Mouse (Mus musculus) brown adipose tissue, adult 24 weeks (tissue): ENCODE measurements around the gene G6pc3. TPM values are rescaled to one million over a fixed set of nuclear protein-coding genes. Genes with fewer than 3 reads are reported as not detected.
A peak's percentile ranks its signal among the peaks of the same experiment; 100 is the strongest.
"Not testable (repeated sequence)": the region's sequence is repeated elsewhere in the genome, so short reads cannot be mapped to it uniquely, and the experiment has no call there.

Experiments used
- H3K27ac ChIP-seq: fragments of 200-500 bp; replicated peaks from 2 replicates; pipeline ENCODE4 v1.5.1; 2012; ENCODE audit warnings: low read depth, mild to moderate bottlenecking, low read length
- H3K4me1 ChIP-seq: fragments of 200-500 bp; 2 replicates; pipeline ENCODE4 v1.6.1; 2012; ENCODE audit warnings: low read length, mixed read lengths; ENCODE audit not compliant: control insufficient read depth, insufficient read depth, insufficient read length
- H3K4me3 ChIP-seq: fragments of 200-500 bp; 2 replicates; pipeline ENCODE4 v1.5.1; 2012; ENCODE audit warnings: low read depth, mild to moderate bottlenecking, low read length, moderate library complexity; ENCODE audit not compliant: insufficient read depth
- polyA plus RNA-seq: library from polyadenylated mRNA; stranded (reverse); fragments of >200 nt; gene quantifications from 2 replicates; pipeline ENCODE4 v1.2.4, GENCODE M21; 2012; ENCODE audit not compliant: missing spikeins, insufficient read depth, insufficient read length

G6pc3 gene
- 41.4 and 51.7 TPM in 2 replicates for polyA plus RNA-seq

- Histone ChIP-seq H3K4me3 (peak within 1 kb of the TSS; percentile 65), H3K27ac (peak within 1 kb of the TSS; percentile 23; the same call in 1 of the 2 replicates), H3K4me1 (no peaks in the 10 kb centered on the region)
These were observed at the start of gene G6pc3 for GRCm38 (mm10) chr11:102189461-102190436. Gene G6pc3 (plus strand): TSS chr11:102189620.

DNA sequence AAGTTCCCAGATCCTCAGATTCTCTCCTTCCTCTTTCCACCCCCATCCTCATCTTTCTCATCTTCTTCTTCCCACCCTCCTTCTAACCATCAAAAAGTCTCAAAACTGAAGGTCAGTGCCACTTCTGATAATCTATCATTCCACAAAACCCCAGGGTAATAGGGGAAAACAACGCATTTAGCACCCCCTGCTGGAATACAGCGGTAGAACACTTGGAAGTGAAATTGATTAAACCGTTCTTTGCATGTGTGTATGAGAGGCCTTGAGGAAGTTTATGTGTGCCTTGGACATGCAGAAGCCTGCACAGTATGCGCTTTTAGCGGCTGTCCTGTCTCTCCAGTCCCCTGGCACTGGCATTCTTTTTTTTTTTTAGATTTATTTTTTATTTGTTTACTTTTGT is 48.9 kb upstream of the G6pc3 start:
- H3K4me1 ChIP-seq: no peaks in the 10 kb centered on the region
- H3K27ac ChIP-seq: no peak overlapping the region
- no peak overlapping the region for H3K4me3 ChIP-seq

- no peak overlapping the region for H3K4me3 ChIP-seq
- no peak overlapping the region for H3K27ac ChIP-seq
- no peaks in the 10 kb centered on the region; the same call in 1 of the 2 replicates for H3K4me1 ChIP-seq
These were observed 47.1 kb upstream of the G6pc3 start for GRCm38 (mm10) chr11:102142355-102142754.

- Histone ChIP-seq H3K4me3 (no peak overlapping the region), H3K27ac (no peak overlapping the region), H3K4me1 (no peaks in the 10 kb centered on the region; the same call in 1 of the 2 replicates)
These were observed 44.4 kb upstream of the G6pc3 start for GRCm38 (mm10) chr11:102144957-102145470.

- H3K27ac ChIP-seq: no peak within 1 kb of the TSS
- peak within 1 kb of the TSS; percentile 19; the same call in 1 of the 2 replicates for H3K4me3 ChIP-seq
- no peaks in the 10 kb centered on the region; the same call in 1 of the 2 replicates for H3K4me1 ChIP-seq
These were observed 43.9 kb upstream of the G6pc3 start, which contains the start of gene Nags for GRCm38 (mm10) chr11:102145471-102146001. Gene Nags (plus strand): TSS chr11:102145513.

DNA sequence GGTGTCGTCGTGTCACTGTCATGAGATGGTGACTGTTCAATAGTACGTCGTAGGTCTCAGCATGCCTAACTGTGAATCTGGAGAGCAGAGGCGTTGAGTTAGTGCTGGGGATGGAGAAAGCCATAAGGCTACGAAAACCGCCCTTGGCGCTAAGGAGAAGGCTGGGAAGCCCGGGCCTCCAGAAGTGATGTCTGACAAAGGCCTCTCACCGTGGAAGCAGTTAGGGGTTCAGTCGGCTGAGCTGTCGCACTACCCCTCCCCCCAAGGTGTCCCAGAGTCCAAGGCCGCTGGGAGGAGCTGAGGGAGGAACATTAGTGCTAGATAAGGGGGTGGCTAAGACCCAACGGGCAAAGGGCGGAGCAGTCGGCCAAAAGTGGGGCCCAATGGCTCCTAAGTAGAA is 43.4 kb upstream of the G6pc3 start:
- Histone ChIP-seq H3K4me3 (peak overlapping the region; percentile 19; the same call in 1 of the 2 replicates), H3K27ac (no peak overlapping the region), H3K4me1 (no peaks in the 10 kb centered on the region; the same call in 1 of the 2 replicates)

DNA sequence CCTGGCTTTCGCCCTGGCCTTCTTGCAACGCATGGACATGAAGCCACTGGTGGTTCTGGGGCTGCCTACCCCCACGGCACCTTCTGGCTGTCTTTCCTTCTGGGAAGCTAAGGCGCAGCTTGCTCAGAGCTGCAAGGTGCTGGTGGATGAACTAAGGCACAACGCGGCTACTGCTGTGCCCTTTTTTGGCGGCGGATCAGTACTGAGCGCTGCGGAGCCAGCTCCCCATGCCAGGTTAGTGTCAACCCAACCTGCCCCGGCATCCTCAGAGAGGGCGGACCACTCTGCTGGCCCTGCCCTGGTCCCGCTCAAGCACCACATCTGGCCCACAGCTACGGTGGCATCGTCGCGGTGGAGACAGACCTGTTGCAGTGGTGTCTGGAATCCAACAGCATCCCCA is 42.9 kb upstream of the G6pc3 start:
- no peaks in the 10 kb centered on the region; the same call in 1 of the 2 replicates for H3K4me1 ChIP-seq
- H3K4me3 ChIP-seq: no peak overlapping the region
- no peak overlapping the region for H3K27ac ChIP-seq

DNA sequence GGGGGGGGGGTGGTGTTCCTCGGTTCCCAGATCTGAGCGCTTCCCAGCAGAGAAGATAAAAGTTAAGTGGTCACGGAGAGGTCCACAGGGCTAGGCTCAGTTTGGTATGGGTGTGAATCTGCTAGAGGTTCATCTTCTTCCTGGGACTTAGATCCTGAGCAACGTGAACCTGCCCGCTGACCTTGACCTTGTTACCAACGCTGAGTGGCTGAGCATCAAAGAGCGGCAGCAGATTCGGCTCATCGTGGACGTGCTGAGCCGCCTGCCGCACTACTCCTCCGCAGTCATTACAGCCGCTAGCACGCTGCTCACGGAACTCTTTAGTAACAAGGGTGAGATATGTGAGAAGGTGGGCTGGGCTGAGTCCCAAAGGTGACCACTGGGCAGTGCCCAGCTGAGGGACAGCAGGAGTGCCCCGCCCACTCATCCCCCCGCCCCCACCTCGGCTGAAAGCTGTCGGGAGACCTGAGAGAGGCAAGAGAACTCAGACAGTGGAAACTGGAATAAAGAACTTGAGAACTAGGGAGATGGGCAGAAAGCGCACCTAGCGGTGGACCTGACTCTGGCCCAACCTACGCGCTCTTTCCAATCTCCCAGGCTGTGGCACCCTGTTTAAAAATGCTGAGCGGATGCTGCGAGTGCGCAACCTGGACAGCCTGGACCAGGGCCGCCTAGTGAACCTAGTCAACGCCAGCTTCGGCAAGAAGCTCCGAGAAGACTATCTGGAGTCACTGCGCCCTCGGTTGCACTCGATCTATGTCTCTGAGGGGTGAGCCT is 42.0 kb upstream of the G6pc3 start:
- H3K27ac ChIP-seq: no peak overlapping the region
- H3K4me3 ChIP-seq: no peak overlapping the region
- H3K4me1 ChIP-seq: no peaks in the 10 kb centered on the region; the same call in 1 of the 2 replicates

- H3K4me1 ChIP-seq: no peaks in the 10 kb centered on the region; the same call in 1 of the 2 replicates
- peak within 1 kb of the TSS; percentile 85 for H3K4me3 ChIP-seq
- H3K27ac ChIP-seq: no peak within 1 kb of the TSS
These were observed 33.2 kb upstream of the G6pc3 start, which contains the start of gene Tmem101 for GRCm38 (mm10) chr11:102156039-102156785. Gene Tmem101 (minus strand): TSS chr11:102156404.

GRCm38 (mm10) chr11:102156786-102157089 is 32.7 kb upstream of the G6pc3 start:
- H3K4me1 ChIP-seq: no peaks in the 10 kb centered on the region; the same call in 1 of the 2 replicates
- no peak overlapping the region for H3K27ac ChIP-seq
- no peak overlapping the region for H3K4me3 ChIP-seq

DNA sequence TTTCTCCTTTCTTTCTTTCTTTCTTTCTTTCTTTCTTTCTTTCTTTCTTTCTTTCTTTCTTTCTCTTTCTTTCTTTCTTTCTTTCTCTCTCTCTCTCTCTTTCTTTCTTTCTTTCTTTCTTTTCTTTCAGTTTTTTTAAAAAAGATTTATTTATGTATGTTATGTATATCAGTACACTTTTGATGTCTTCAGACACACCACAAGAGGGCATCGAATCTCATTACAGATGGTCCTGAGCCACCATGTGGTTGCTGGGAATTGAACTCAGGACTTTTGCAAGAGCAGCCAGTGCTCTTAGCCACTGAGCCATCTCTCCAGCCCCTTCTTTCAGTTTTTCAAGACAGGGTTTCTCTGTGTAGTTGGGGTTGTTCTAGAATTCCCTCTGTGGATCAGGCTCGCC is 31.4 kb upstream of the G6pc3 start:
- H3K4me3 ChIP-seq, H3K4me1 ChIP-seq, H3K27ac ChIP-seq: not testable (repeated sequence)

DNA sequence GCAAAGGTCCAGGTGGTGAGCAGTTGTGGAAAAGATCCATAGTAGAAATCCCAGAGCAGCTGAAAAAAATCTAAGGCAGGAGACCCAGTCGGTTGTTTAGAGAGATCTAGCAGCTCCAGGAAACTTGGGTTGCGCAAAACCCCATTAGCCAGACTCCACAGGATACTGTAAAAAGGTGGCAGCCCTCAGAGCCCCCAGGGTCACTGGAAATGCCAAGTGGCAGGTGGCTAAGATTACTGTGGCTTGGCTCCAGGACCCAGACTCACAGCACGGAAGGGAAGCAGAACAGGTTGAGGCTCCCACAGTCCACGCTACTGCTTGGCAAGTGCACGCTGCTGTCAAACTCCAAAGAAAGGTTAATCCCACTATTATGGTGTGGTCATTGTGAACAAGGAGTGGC is 29.6 kb upstream of the G6pc3 start:
- H3K27ac ChIP-seq: no peak overlapping the region
- H3K4me1 ChIP-seq: no peaks in the 10 kb centered on the region; the same call in 1 of the 2 replicates
- no peak overlapping the region for H3K4me3 ChIP-seq

GRCm38 (mm10) chr11:102165971-102166722 is 23.3 kb upstream of the G6pc3 start:
- no peak overlapping the region for H3K27ac ChIP-seq

DNA sequence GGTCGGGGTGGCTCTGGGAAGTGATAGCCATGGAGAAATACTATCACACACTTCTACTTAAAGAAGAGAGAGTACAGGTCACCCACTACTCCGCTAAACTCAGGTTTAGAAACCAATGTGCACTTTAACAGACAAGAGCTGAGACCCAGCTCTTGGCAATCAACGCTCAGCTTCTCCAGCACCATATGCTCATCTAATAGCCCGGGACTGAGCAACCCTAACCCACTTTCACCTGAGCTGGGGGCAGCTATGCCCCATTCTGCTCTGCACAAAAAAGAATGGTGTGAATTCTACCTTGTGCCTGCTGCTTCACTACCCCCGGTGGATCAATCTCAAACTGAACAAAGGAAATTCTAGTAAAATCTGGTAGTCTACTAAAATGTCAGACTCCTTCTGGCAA is 21.9 kb upstream of the G6pc3 start:
- no peaks in the 10 kb centered on the region for H3K4me1 ChIP-seq
- H3K27ac ChIP-seq: no peak overlapping the region
- H3K4me3 ChIP-seq: no peak overlapping the region

More at GRCm38 (mm10) chr11:102165971-102166722, 23.3 kb upstream of the G6pc3 start:
- Histone ChIP-seq H3K4me3 (no peak overlapping the region), H3K4me1 (no peaks in the 10 kb centered on the region)
